Mouse (Mus musculus) left cerebral cortex, adult 18-20 months (tissue): ENCODE data around the gene Coro1b. TPM values are rescaled to one million over a fixed set of nuclear protein-coding genes. Genes with fewer than 3 reads are reported as not detected.

Experiments used
- total RNA-seq, 2 experiments: library from RNA; stranded (reverse); gene quantifications; 2 replicates each; pipeline ENCODE4 v1.2.3; 2021

Gene Coro1b
- total RNA-seq, 2 experiments from 2014 or later: 77.9 to 81.3 TPM

Other genes with a start within 250 kb of the Coro1b start
- gene Tcirg1, start 241.5 kb upstream of the Coro1b start, total RNA-seq: 10 to 100 TPM; 22.4 to 23.0 TPM
- gene Ndufs8, start 235.8 kb upstream of the Coro1b start, total RNA-seq: 100 to 1,000 TPM; 141 to 148 TPM
- gene Aldh3b1, start 218.8 kb upstream of the Coro1b start, total RNA-seq: 1 to 10 TPM; 3.0 to 4.2 TPM
- 10 to 100 TPM; 14.6 to 16.6 TPM for gene Unc93b1, start 213.4 kb upstream of the Coro1b start, total RNA-seq
- under 1 TPM in 1 of 2 experiments, not detected in 1; 0.23 TPM for gene Aldh3b3, start 190.0 kb upstream of the Coro1b start, total RNA-seq
- gene Aldh3b2, start 176.3 kb upstream of the Coro1b start, total RNA-seq: 1 to 10 TPM; 1.1 to 1.3 TPM
- 1 to 10 TPM; 2.6 to 5.2 TPM for gene Acy3, start 162.0 kb upstream of the Coro1b start, total RNA-seq
- not detected for gene Tbx10, start 155.9 kb upstream of the Coro1b start, total RNA-seq
- 10 to 100 TPM in 1 of 2 experiments, 1 to 10 TPM in 1; 8.9 to 10.8 TPM for gene Nudt8, start 148.0 kb upstream of the Coro1b start, total RNA-seq
- 1 to 10 TPM; 1.0 to 1.5 TPM for gene Gm49405, start 148.0 kb upstream of the Coro1b start, total RNA-seq
- gene Doc2g, start 145.3 kb upstream of the Coro1b start, total RNA-seq: 1 to 10 TPM; 3.5 to 4.9 TPM
- gene Ndufv1, start 135.8 kb upstream of the Coro1b start, total RNA-seq: 100 to 1,000 TPM; 265 to 266 TPM
- 100 to 1,000 TPM; 353 to 399 TPM for gene Gstp1, start 110.6 kb upstream of the Coro1b start, total RNA-seq
- 10 to 100 TPM; 40.5 to 55.2 TPM for gene Gstp2, start 102.6 kb upstream of the Coro1b start, total RNA-seq
- gene Gstp3, start 89.0 kb upstream of the Coro1b start, total RNA-seq: not detected
- not detected for gene Cabp2, start 67.0 kb upstream of the Coro1b start, total RNA-seq
- 10 to 100 TPM; 33.6 to 37.3 TPM for gene Cdk2ap2, start 51.4 kb upstream of the Coro1b start, total RNA-seq
- 100 to 1,000 TPM; 210 to 214 TPM for gene Pitpnm1, start 48.6 kb upstream of the Coro1b start, total RNA-seq
- gene Aip, start 22.8 kb upstream of the Coro1b start, total RNA-seq: 100 to 1,000 TPM; 121 to 126 TPM
- gene Gpr152, start 8.8 kb upstream of the Coro1b start, total RNA-seq: under 1 TPM; 0.12 TPM
- gene Cabp4, start 4.6 kb upstream of the Coro1b start, total RNA-seq: under 1 TPM; 0.26 to 0.63 TPM
- 1 to 10 TPM; 1.3 to 2.3 TPM for gene Ptprcap, start 5.0 kb downstream of the Coro1b start, total RNA-seq
- gene Rps6kb2, start 14.7 kb downstream of the Coro1b start, total RNA-seq: 10 to 100 TPM; 32.5 to 34.5 TPM
- 1 to 10 TPM; 5.1 to 9.2 TPM for gene Carns1, start 26.9 kb downstream of the Coro1b start, total RNA-seq
- 1 to 10 TPM; 1.0 to 1.1 TPM for gene Tbc1d10c, start 42.7 kb downstream of the Coro1b start, total RNA-seq
- gene Ppp1ca, start 43.4 kb downstream of the Coro1b start, total RNA-seq: 100 to 1,000 TPM; 303 to 333 TPM
- gene Rad9a, start 53.0 kb downstream of the Coro1b start, total RNA-seq: 10 to 100 TPM in 1 of 2 experiments, 1 to 10 TPM in 1; 7.2 to 10.1 TPM
- 1 to 10 TPM; 1.5 to 1.9 TPM for gene Clcf1, start 65.6 kb downstream of the Coro1b start, total RNA-seq
- not detected for gene AC109138.7, start 65.7 kb downstream of the Coro1b start, total RNA-seq
- 10 to 100 TPM; 13.4 to 18.2 TPM for gene Pold4, start 83.3 kb downstream of the Coro1b start, total RNA-seq
- 10 to 100 TPM; 49.2 to 52.4 TPM for gene Ssh3, start 120.6 kb downstream of the Coro1b start, total RNA-seq
- gene Ankrd13d, start 134.5 kb downstream of the Coro1b start, total RNA-seq: 10 to 100 TPM; 67.2 to 71.2 TPM
- gene Grk2, start 157.6 kb downstream of the Coro1b start, total RNA-seq: 100 to 1,000 TPM; 224 to 230 TPM
- gene Kdm2a, start 249.7 kb downstream of the Coro1b start, total RNA-seq: 10 to 100 TPM; 74.0 to 77.0 TPM